Mouse (Mus musculus) testis, adult 2 months (tissue): ENCODE results near the gene Pthlh.
"Not testable (repeated sequence)": the region's sequence is repeated elsewhere in the genome, so short reads cannot be mapped to it uniquely, and the experiment has no call there.

Source experiments
- CTCF ChIP-seq: fragments of 200-500 bp; IDR thresholded peaks from 2 replicates; pipeline ENCODE4 v1.5.1; 2012; ENCODE audit warnings: low read depth, mild to moderate bottlenecking, inconsistent platforms, low read length, moderate library complexity; ENCODE audit not compliant: control insufficient read depth, insufficient read depth, insufficient replicate concordance
- POLR2A ChIP-seq: fragments of 200-500 bp; IDR thresholded peaks from 2 replicates; pipeline ENCODE4 v1.6.1; 2012; ENCODE audit warnings: low read depth, mild to moderate bottlenecking, inconsistent platforms, low read length, moderate library complexity; ENCODE audit not compliant: control insufficient read depth

GRCm38 (mm10) chr6:147304236-147304635 lies 40.3 kb upstream of the Pthlh start:
- not testable (repeated sequence) for TF ChIP-seq POLR2A, CTCF
